Comparison of ENCODE assay signal across 8 mouse cellular contexts in the genomic region with DNA sequence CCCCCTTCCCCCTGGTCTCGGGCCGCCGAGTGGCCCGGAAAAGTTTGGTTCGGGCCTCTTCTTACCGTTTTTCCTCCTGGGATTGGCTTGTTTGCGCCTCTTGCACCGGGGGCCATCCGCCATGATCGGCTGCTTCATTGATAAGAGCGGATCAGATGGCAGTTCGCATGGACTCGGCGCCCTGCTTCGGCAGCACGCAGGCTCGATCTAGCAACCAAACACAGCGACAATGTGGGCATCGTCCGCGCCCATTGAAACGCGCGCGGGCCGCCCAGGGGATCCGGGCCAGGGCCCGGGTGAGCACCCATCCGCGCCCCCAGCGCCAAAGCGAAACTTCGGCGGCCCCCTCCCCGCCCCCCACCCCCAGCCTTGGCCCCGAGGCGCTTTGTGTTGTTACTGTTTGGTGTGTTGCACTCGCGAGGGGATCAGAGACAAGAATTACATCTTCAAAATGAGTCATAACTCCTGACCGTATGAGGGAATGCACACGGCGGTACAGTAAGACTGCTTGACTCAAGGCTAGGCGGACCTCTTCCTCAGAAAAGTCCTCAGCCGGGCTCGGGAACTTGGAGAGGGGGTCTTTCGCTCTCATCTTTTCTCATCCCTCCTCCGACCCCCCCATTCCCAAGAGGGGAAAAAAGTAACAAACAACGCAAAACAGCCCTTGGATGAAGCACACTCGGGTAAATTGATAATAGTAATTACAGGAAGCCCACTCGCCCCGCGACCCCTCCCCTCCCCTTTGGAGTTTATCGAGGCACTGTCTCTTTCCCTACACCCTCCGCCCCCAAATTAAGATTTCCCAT. TPM values are rescaled to one million over a fixed set of nuclear protein-coding genes. Genes with fewer than 3 reads are reported as not detected.
DNase-seq lines count a peak whose midpoint lies in the region; ATAC-seq and TF ChIP-seq lines count a peak whose summit lies in the region.

No protein-coding gene starts in this region.

- TF ChIP-seq POLR2A in bone marrow macrophage, adult 2 months (IDR thresholded peaks at IDR 0.05; ENCODE audit: borderline replicate concordance, low read depth, low read length), result no peak

- no peaks in the 10 kb centered on the region for H3K36me3 ChIP-seq in intestine, embryonic 16.5 days (ENCODE audit: control insufficient read depth, insufficient read depth, low read length)
- H3K36me3 ChIP-seq in neural tube, embryonic 12.5 days, result no peaks in the 10 kb centered on the region

- H3K9ac ChIP-seq in intestine, embryonic 16.5 days (ENCODE audit: low read depth, low read length), result peak overlapping the region; percentile 91
- H3K9ac ChIP-seq in neural tube, embryonic 12.5 days, result peak overlapping the region; percentile 100

- peaks cover 8% of the 10 kb centered on the region for H3K4me1 ChIP-seq in bone marrow macrophage, adult 2 months (ENCODE audit: control insufficient read depth, insufficient read depth, low read length)
- H3K4me1 ChIP-seq in intestine, embryonic 16.5 days (ENCODE audit: control insufficient read depth, insufficient read depth, low read length), result no peaks in the 10 kb centered on the region
- peaks cover 46% of the 10 kb centered on the region for H3K4me1 ChIP-seq in neural tube, embryonic 12.5 days

- H3K27ac ChIP-seq in bone marrow macrophage, adult 2 months (ENCODE audit: insufficient read depth, low read depth, low read length), result peak overlapping the region; percentile 100
- peak overlapping the region; percentile 91 for H3K27ac ChIP-seq in intestine, embryonic 16.5 days (ENCODE audit: low read length)
- H3K27ac ChIP-seq in neural tube, embryonic 12.5 days, result peak overlapping the region; percentile 96

- peak; percentile 57 to 73 for DNase-seq in layer of hippocampus, postnatal 10 days (ENCODE audit: low spot score in 2 of 2)
- no peak for DNase-seq in layer of hippocampus, adult 9-10 months (ENCODE audit: low spot score)
- peak; percentile 50 to 63 for DNase-seq in lung, adult 18-20 months
- peak; percentile 58 for DNase-seq in thymus, postnatal 25 days

- TF ChIP-seq CTCF in bone marrow macrophage, adult 2 months (IDR thresholded peaks at IDR 0.05; ENCODE audit: low read depth, low read length), result no peak

- peak overlapping the region; percentile 78 for H3K4me3 ChIP-seq in bone marrow macrophage, adult 2 months (ENCODE audit: insufficient read depth, low read length)
- peak overlapping the region; percentile 73 for H3K4me3 ChIP-seq in intestine, embryonic 16.5 days (ENCODE audit: low read length)
- H3K4me3 ChIP-seq in neural tube, embryonic 12.5 days, result peak overlapping the region; percentile 96

- H3K9me3 ChIP-seq in intestine, embryonic 16.5 days (ENCODE audit: control insufficient read depth, low read length), result no peaks in the 10 kb centered on the region
- H3K9me3 ChIP-seq in neural tube, embryonic 12.5 days, result no peaks in the 10 kb centered on the region

- WGBS in intestine, embryonic 16.5 days, result under 1% methylated on average over 54 of the region's 54 CpGs
- WGBS in neural tube, embryonic 12.5 days, result under 1% methylated on average over 54 of the region's 54 CpGs

- H3K27me3 ChIP-seq in intestine, embryonic 16.5 days (replicated peaks; ENCODE audit: control insufficient read depth, insufficient read depth, low read length), result peaks cover 18% of the 10 kb centered on the region
- no peaks in the 10 kb centered on the region for H3K27me3 ChIP-seq in neural tube, embryonic 12.5 days (replicated peaks)

- ATAC-seq in granulocyte monocyte progenitor cell, adult 5-6 weeks (replicated peaks; ENCODE audit: poor library complexity, severe bottlenecking), result peak; percentile 17
- ATAC-seq in intestine, embryonic 16.5 days, result peak; percentile 47
- ATAC-seq in neural tube, embryonic 12.5 days (ENCODE audit: low FRiP score, low read depth), result peak; percentile 23

- peak overlapping the region; percentile 85 for H3K4me2 ChIP-seq in intestine, embryonic 16.5 days (ENCODE audit: low read depth, low read length)
- H3K4me2 ChIP-seq in neural tube, embryonic 12.5 days (replicated peaks), result peak overlapping the region; percentile 78

RNA-seq across cellular contexts. Expression of a gene that starts 7.0 kb away (rescaled TPM):
- total RNA-seq in layer of hippocampus, postnatal 10 days (2021), result 100 to 1,000 TPM; 351 to 372 TPM
- polyA plus RNA-seq in bone marrow macrophage, adult 2 months (2012; ENCODE audit: insufficient read depth, insufficient read length, missing spikeins), result 368 and 388 TPM in 2 replicates
- total RNA-seq in granulocyte monocyte progenitor cell, adult 5-6 weeks (2014; fragmentation: Nextera tagmentation), result 286 and 309 TPM in 2 replicates
- 167 and 168 TPM in 2 replicates for total RNA-seq in granulocyte monocyte progenitor cell, adult 5-6 weeks (2017)
- 26.9 and 30.9 TPM in 2 replicates for polyA plus RNA-seq in intestine, embryonic 16.5 days (2015; fragmentation: Nextera tagmentation; extraction: Ambion mirVana)
- 55.6 and 58.7 TPM in 2 replicates for polyA plus RNA-seq in neural tube, embryonic 12.5 days (2016; fragmentation: Nextera tagmentation; extraction: Ambion mirVana)
